9 mouse cellular contexts compared by ENCODE assay signal in the genomic region with DNA sequence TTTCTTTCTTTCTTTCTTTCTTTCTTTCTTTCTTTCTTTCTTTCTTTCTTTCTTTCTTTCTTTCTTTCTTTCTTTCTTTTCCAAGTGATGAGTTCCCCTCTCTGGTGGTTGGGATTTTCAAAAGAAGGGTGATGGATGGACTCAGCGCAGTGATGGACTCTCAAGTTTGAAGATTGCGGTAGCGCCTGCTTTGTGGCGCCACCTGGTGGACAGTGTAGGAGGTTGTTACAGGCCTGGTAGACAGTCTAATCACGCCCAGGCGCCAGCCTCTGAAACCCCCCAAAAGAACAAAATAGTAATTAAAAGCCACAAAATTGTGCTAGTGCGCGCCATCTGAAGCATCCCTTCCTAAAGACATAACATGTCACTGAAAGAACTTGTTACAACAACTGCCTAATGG. TPM values are rescaled to one million over a fixed set of nuclear protein-coding genes. Genes with fewer than 3 reads are reported as not detected.
A peak's percentile ranks its signal among the peaks of the same experiment; 100 is the strongest.
DNase-seq lines count a peak whose midpoint lies in the region; ATAC-seq and TF ChIP-seq lines count a peak whose summit lies in the region.
"Had no signal": no experiment of that assay in that cellular context is flagged by ENCODE, and none has a peak within 500 bp of the region (broad histone marks: within the 10 kb centered on the region; RNA-seq: fewer than 3 reads in every experiment).

No protein-coding gene starts in this region.

- no peaks in the 10 kb centered on the region for H3K36me3 ChIP-seq in G1E (replicated peaks)
- H3K36me3 ChIP-seq in liver, adult 2 months (ENCODE audit: control insufficient read depth, insufficient read depth, low read length) = no peaks in the 10 kb centered on the region
- H3K36me3 ChIP-seq: neural tube, embryonic 13.5 days had no signal

- no peak for TF ChIP-seq POLR2A in liver, adult 2 months (IDR thresholded peaks at IDR 0.05; ENCODE audit: extremely low read depth, insufficient read depth, low read length)

- peaks cover 66% of the 10 kb centered on the region for H3K27me3 ChIP-seq in G1E (ENCODE audit: insufficient read depth, low read length)
- H3K27me3 ChIP-seq in liver, adult 2 months (ENCODE audit: control insufficient read depth, insufficient read depth, low read length) = peaks cover 38% of the 10 kb centered on the region

- 9% methylated on average over 8 of the region's 8 CpGs for WGBS in liver, adult 2 months

- H3K4me3 ChIP-seq in G1E (ENCODE audit: low read depth, low read length) = no peak overlapping the region
- no peak overlapping the region for H3K4me3 ChIP-seq in liver, adult 2 months (ENCODE audit: insufficient read depth, low read depth, low read length)
- H3K4me3 ChIP-seq: neural tube, embryonic 13.5 days had no signal

- H3K9me3 ChIP-seq in G1E (replicated peaks) = peaks cover 22% of the 10 kb centered on the region
- H3K9me3 ChIP-seq: neural tube, embryonic 13.5 days had no signal

- no peaks in the 10 kb centered on the region for H3K79me2 ChIP-seq in liver, adult 2 months (ENCODE audit: control insufficient read depth, insufficient read depth, low read length)

- H3K9ac ChIP-seq in liver, adult 2 months (ENCODE audit: low read depth, low read length) = no peak overlapping the region
- H3K9ac ChIP-seq: neural tube, embryonic 13.5 days had no signal

- H3K27ac ChIP-seq in liver, adult 2 months (replicated peaks; ENCODE audit: insufficient read depth, low read depth, low read length) = no peak overlapping the region
- H3K27ac ChIP-seq: neural tube, embryonic 13.5 days had no signal

- TF ChIP-seq CTCF in G1E (IDR thresholded peaks at IDR 0.05; ENCODE audit: low read depth, low read length) = peak; percentile 60
- TF ChIP-seq CTCF in liver, adult 2 months (IDR thresholded peaks at IDR 0.05; ENCODE audit: low read depth, low read length) = peak; percentile 91

- DNase-seq in layer of hippocampus, adult 9-11 months = peak; percentile 25
- no peak for DNase-seq in layer of hippocampus, adult 9-10 months (ENCODE audit: low spot score)
- DNase-seq in G1E (ENCODE audit: low spot score) = no peak
- peak; percentile 84 for DNase-seq in c-Kit-positive CD71-negative TER-119-negative erythroid progenitor cells, embryonic 14.5 days (ENCODE audit: low read depth)
- DNase-seq in gastrocnemius, postnatal 4 days (ENCODE audit: low spot score in 2 of 2) = peak; percentile 71 to 75
- DNase-seq in liver, adult 2 months (ENCODE audit: extremely low read depth, low read depth, low spot score) = peak; percentile 34
- DNase-seq in retina, postnatal 7 days (ENCODE audit: low read depth, low spot score) = peak; percentile 73
- no peak for DNase-seq in urinary bladder, adult 2 months (ENCODE audit: low spot score)

- ATAC-seq in G1E (ENCODE audit: extremely low read depth, insufficient number of reproducible peaks, low FRiP score, poor library complexity, severe bottlenecking) = peak; percentile 8; the same call in 1 of the 2 replicates

- peaks cover 25% of the 10 kb centered on the region for H3K4me1 ChIP-seq in G1E (ENCODE audit: insufficient read depth, low read depth, low read length)
- no peaks in the 10 kb centered on the region; the same call in 1 of the 2 replicates for H3K4me1 ChIP-seq in liver, adult 2 months (ENCODE audit: control insufficient read depth, insufficient read depth, low read length)

RNA-seq across cellular contexts. Expression of gene Dlx2, which starts 1.3 kb away (rescaled TPM):
- not detected in 2 replicates for total RNA-seq in G1E (2014; fragmentation: Nextera tagmentation)
- not detected in 2 replicates for total RNA-seq in G1E (2017)
- polyA plus RNA-seq in G1E (2012) = not detected in 2 replicates
- total RNA-seq in gastrocnemius, postnatal 4 days (2021) = under 1 TPM; 0.10 to 0.13 TPM
- total RNA-seq in liver, adult 2 months (2014; rRNA removed) = not detected in 2 replicates
- polyA plus RNA-seq in liver, adult 2 months (2012; rRNA removed) = not detected in 2 replicates
- not detected in 2 replicates for polyA plus RNA-seq in urinary bladder, adult 2 months (2012; rRNA removed)

RNA-seq across cellular contexts. Expression of gene Dlx1, which starts 19.9 kb away (rescaled TPM):
- total RNA-seq in G1E (2014; fragmentation: Nextera tagmentation) = 2.8 and 3.0 TPM in 2 replicates
- 0.41 and 0.98 TPM in 2 replicates for total RNA-seq in G1E (2017)
- polyA plus RNA-seq in G1E (2012) = 2.4 and 3.4 TPM in 2 replicates
- under 1 TPM in 1 of 2 experiments, not detected in 1; 0.10 TPM for total RNA-seq in gastrocnemius, postnatal 4 days (2021)
- total RNA-seq in liver, adult 2 months (2014; rRNA removed) = not detected in 2 replicates
- not detected in 2 replicates for polyA plus RNA-seq in liver, adult 2 months (2012; rRNA removed)
- 0.10 and 0.11 TPM in 2 replicates for polyA plus RNA-seq in urinary bladder, adult 2 months (2012; rRNA removed)

Comparison
In these comparisons a context has a peak if more than half of its experiments do, and no peak if none do; other contexts are left out.
1. DNase-seq: peak in layer of hippocampus, adult 9-11 months (single experiment), c-Kit-positive CD71-negative TER-119-negative erythroid progenitor cells, embryonic 14.5 days (single experiment), gastrocnemius, postnatal 4 days (2 of 2), liver, adult 2 months (single experiment) and retina, postnatal 7 days (single experiment); none in layer of hippocampus, adult 9-10 months (single experiment), G1E (single experiment) and urinary bladder, adult 2 months (single experiment).